In the genomic region with DNA sequence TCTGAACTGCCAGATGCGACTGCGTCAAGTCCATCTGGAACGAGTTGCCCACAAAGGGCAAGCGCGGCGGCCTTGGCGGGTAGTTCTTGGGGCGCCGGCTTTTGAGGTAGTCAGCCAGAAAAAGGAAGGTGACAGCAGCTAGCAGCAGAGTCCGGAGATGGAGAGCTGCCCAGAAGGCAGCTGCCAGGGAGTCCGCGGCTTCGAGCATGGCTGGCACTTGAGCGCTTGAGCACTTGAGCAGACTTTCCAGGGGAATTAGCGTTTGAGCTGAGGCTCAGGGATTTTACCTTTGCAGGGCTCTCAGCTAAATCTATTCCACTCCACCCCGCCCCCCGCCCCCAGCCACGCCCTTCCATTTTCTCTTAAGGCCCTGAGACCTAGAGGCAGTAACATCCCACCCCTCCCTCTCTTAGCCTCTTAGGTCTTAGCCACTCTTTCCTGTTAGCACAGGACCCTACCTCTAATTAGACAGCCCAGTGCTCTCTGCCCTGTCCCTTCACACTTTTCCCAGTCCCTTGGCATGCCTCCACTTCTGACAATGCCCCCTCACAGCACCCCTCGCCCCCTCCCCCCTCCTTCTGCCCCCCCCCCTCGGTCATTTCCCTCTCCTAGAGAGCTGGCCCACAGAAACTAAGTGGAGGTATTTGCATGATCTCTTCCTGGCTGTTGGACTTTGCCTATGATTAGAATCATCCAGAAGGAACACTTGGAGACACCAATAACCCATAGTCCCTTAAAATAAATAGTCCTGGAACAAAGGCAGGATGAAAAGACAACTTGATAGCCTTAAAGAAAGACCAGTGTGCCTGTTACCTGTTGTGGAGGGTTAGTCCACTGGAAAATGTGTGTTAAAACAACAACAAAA, we compare ENCODE assay signal across 10 mouse cellular contexts. TPM values are rescaled to one million over a fixed set of nuclear protein-coding genes. Genes with fewer than 3 reads are reported as not detected.
A peak's percentile ranks its signal among the peaks of the same experiment; 100 is the strongest.
DNase-seq lines count a peak whose midpoint lies in the region; ATAC-seq and TF ChIP-seq lines count a peak whose summit lies in the region.
"Had no signal": no experiment of that assay in that cellular context is flagged by ENCODE, and none has a peak within 500 bp of the region (broad histone marks: within the 10 kb centered on the region; RNA-seq: fewer than 3 reads in every experiment).

Gene Cyp2j13, minus strand, starts transcription at position 286 of the 865 bp plus-strand sequence.

- 0 out of 2 replicates have a peak within 1 kb of the TSS, but pooled peaks have one; percentile 14 for H3K4me3 ChIP-seq in forebrain, postnatal 0 days (ENCODE audit: low read depth, low read length)
- peak within 1 kb of the TSS; percentile 32 for H3K4me3 ChIP-seq in hindbrain, embryonic 16.5 days (ENCODE audit: low read length)
- no peak within 1 kb of the TSS for H3K4me3 ChIP-seq in liver, postnatal 0 days (ENCODE audit: low read depth, low read length)
- H3K4me3 ChIP-seq: erythroblast, embryonic 14.5 days had no signal

- H3K27ac ChIP-seq in forebrain, postnatal 0 days (ENCODE audit: low read depth, low read length), result no peak within 1 kb of the TSS
- 0 out of 2 replicates have a peak within 1 kb of the TSS, but pooled peaks have one; percentile 1 for H3K27ac ChIP-seq in hindbrain, embryonic 16.5 days (ENCODE audit: low read depth, low read length)
- no peak within 1 kb of the TSS for H3K27ac ChIP-seq in liver, postnatal 0 days (ENCODE audit: low read depth)

- no peaks in the 10 kb centered on the region for H3K4me1 ChIP-seq in forebrain, postnatal 0 days (ENCODE audit: insufficient read depth)
- H3K4me1 ChIP-seq in hindbrain, embryonic 16.5 days (ENCODE audit: control insufficient read depth, insufficient read depth, low read depth, low read length), result peaks cover 4% of the 10 kb centered on the region; the same call in 1 of the 2 replicates
- no peaks in the 10 kb centered on the region for H3K4me1 ChIP-seq in liver, postnatal 0 days (ENCODE audit: insufficient read depth)

- peak; percentile 19 for DNase-seq in adrenal gland, adult 2 months
- no peak for DNase-seq in adrenal gland, postnatal 4 days (ENCODE audit: low spot score in 2 of 2)
- DNase-seq in cerebellum, adult 18-20 months, result peak; percentile 68 to 74
- DNase-seq in forebrain, postnatal 0 days, result peak; percentile 50
- DNase-seq in layer of hippocampus, postnatal 36 days, result peak; percentile 3 to 16
- peak; percentile 9 for DNase-seq in retina, adult 2 months (ENCODE audit: low read depth, low spot score)
- DNase-seq in liver, postnatal 0 days, result no peak

- peak within 1 kb of the TSS; percentile 43 for H3K4me2 ChIP-seq in forebrain, postnatal 0 days (ENCODE audit: low read depth)
- H3K4me2 ChIP-seq in hindbrain, embryonic 16.5 days (ENCODE audit: low read length), result peak within 1 kb of the TSS; percentile 60
- no peak within 1 kb of the TSS for H3K4me2 ChIP-seq in liver, postnatal 0 days (ENCODE audit: low read depth, low read length)

- H3K9ac ChIP-seq in forebrain, postnatal 0 days, result peak within 1 kb of the TSS; percentile 25; the same call in 1 of the 2 replicates
- H3K9ac ChIP-seq in hindbrain, embryonic 16.5 days (ENCODE audit: low read depth, low read length), result peak within 1 kb of the TSS; percentile 47
- no peak within 1 kb of the TSS for H3K9ac ChIP-seq in liver, postnatal 0 days (replicated peaks)

- H3K27me3 ChIP-seq in forebrain, postnatal 0 days (ENCODE audit: insufficient read depth, low read length), result no peaks in the 10 kb centered on the region
- H3K27me3 ChIP-seq in hindbrain, embryonic 16.5 days (replicated peaks; ENCODE audit: control insufficient read depth, insufficient read depth, low read length), result no peaks in the 10 kb centered on the region
- no peaks in the 10 kb centered on the region for H3K27me3 ChIP-seq in liver, postnatal 0 days (ENCODE audit: insufficient read depth, low read length)

- 5% methylated on average over 20 of the region's 20 CpGs for WGBS in forebrain, postnatal 0 days
- WGBS in hindbrain, embryonic 16.5 days, result 6% methylated on average over 20 of the region's 20 CpGs
- 9% methylated on average over 19 of the region's 20 CpGs for WGBS in liver, postnatal 0 days (ENCODE audit: insufficient replicate concordance)

- no peak for TF ChIP-seq EP300 in liver, postnatal 0 days (IDR thresholded peaks at IDR 0.05; ENCODE audit: low read depth)

- no peaks in the 10 kb centered on the region for H3K36me3 ChIP-seq in forebrain, postnatal 0 days (ENCODE audit: insufficient read depth)
- no peaks in the 10 kb centered on the region for H3K36me3 ChIP-seq in hindbrain, embryonic 16.5 days (ENCODE audit: control insufficient read depth, insufficient read depth, low read length)
- H3K36me3 ChIP-seq in liver, postnatal 0 days (replicated peaks; ENCODE audit: insufficient read depth, low read length), result no peaks in the 10 kb centered on the region

- H3K9me3 ChIP-seq in forebrain, postnatal 0 days (ENCODE audit: low read length), result no peaks in the 10 kb centered on the region
- no peaks in the 10 kb centered on the region for H3K9me3 ChIP-seq in hindbrain, embryonic 16.5 days (ENCODE audit: control insufficient read depth, low read length)
- H3K9me3 ChIP-seq in liver, postnatal 0 days (ENCODE audit: low read length), result no peaks in the 10 kb centered on the region

- no peak for TF ChIP-seq CTCF in forebrain, postnatal 0 days (IDR thresholded peaks at IDR 0.05; ENCODE audit: low read depth)
- TF ChIP-seq CTCF in liver, postnatal 0 days (IDR thresholded peaks at IDR 0.05; ENCODE audit: low read depth), result no peak

- peak; percentile 83 for ATAC-seq in forebrain, postnatal 0 days
- ATAC-seq in hindbrain, embryonic 16.5 days, result peak; percentile 98
- ATAC-seq in liver, postnatal 0 days, result no peak

RNA-seq across cellular contexts. Expression of gene Cyp2j13, which starts in this region (rescaled TPM):
- total RNA-seq in adrenal gland, adult 2 months (2021), result not detected
- not detected in 2 replicates for polyA plus RNA-seq in adrenal gland, adult 2 months (2012; rRNA removed)
- total RNA-seq in adrenal gland, postnatal 4 days (2021), result under 1 TPM in 1 of 2 experiments, not detected in 1; 0.25 TPM
- not detected in 2 replicates for total RNA-seq in forebrain, postnatal 0 days (2014; rRNA removed)
- not detected in 2 replicates for polyA plus RNA-seq in forebrain, postnatal 0 days (2015; fragmentation: Nextera tagmentation; extraction: Ambion mirVana)
- 0.21 TPM in 1 of 2 replicates, not detected in the other for polyA plus RNA-seq in hindbrain, embryonic 16.5 days (2015; fragmentation: Nextera tagmentation; extraction: Ambion mirVana)
- 1 to 10 TPM; 1.6 to 2.6 TPM for total RNA-seq in layer of hippocampus, postnatal 36 days (2021)
- polyA plus RNA-seq in liver, postnatal 0 days (2015; fragmentation: Nextera tagmentation; extraction: Ambion mirVana), result not detected in 2 replicates
- polyA plus RNA-seq: erythroblast, embryonic 14.5 days; spleen, adult 2 months had no signal

Comparison
In these comparisons a context has a peak if more than half of its experiments do, and no peak if none do; other contexts are left out.
1. Peak in DNase-seq in adrenal gland, adult 2 months; RNA of the gene not detected or under 1 TPM.
2. Peak in DNase-seq, ATAC-seq, H3K4me3 ChIP-seq, H3K9ac ChIP-seq and H3K4me2 ChIP-seq in forebrain, postnatal 0 days; RNA of the gene not detected or under 1 TPM.
3. Peak in ATAC-seq, H3K4me3 ChIP-seq, H3K27ac ChIP-seq, H3K9ac ChIP-seq and H3K4me2 ChIP-seq in hindbrain, embryonic 16.5 days; RNA of the gene not detected or under 1 TPM.
4. DNase-seq: peak in cerebellum, adult 18-20 months (2 of 2), layer of hippocampus, postnatal 36 days (2 of 2) and retina, adult 2 months (single experiment); none in adrenal gland, postnatal 4 days (0 of 2) and liver, postnatal 0 days (single experiment).